Mouse (Mus musculus) ES-E14 (cell line): Measurements from ENCODE around the gene Cnp. TPM values are rescaled to one million over a fixed set of nuclear protein-coding genes. Genes with fewer than 3 reads are reported as not detected.

Source experiments
- DNase-seq: peaks from one replicate; pipeline ENCODE4 v3.0.0-alpha.2; 2013; ENCODE audit warnings: low read depth, low spot score
- H3K27ac ChIP-seq: 2 replicates; pipeline ENCODE4 v1.5.1; 2012; ENCODE audit warnings: low read depth, mild to moderate bottlenecking, low read length, moderate library complexity, mixed read lengths; ENCODE audit not compliant: poor library complexity, insufficient read depth, severe bottlenecking
- H3K36me3 ChIP-seq: 2 replicates; pipeline ENCODE4 v1.6.1; 2012; ENCODE audit warnings: mild to moderate bottlenecking, low read length, moderate library complexity, mixed read lengths; ENCODE audit not compliant: control insufficient read depth, poor library complexity, insufficient read depth, severe bottlenecking
- H3K4me1 ChIP-seq, 2 experiments: fragments of 150-350 bp in 1 of 2; sonication (generic) in 1 of 2; 2 replicates each; pipeline ENCODE4 v1.6.1; 2012; ENCODE audit warnings: low read length in 2 of 2, mild to moderate bottlenecking in 1 of 2, mixed read lengths in 1 of 2; ENCODE audit not compliant: control insufficient read depth in 2 of 2, insufficient read depth in 2 of 2, poor library complexity in 1 of 2
- H3K4me3 ChIP-seq, 2 experiments: fragments of 150-350 bp in 1 of 2; sonication (generic) in 1 of 2; 2 replicates each; pipeline ENCODE4 v1.5.1; 2012; ENCODE audit warnings: low read length in 2 of 2, low read depth in 1 of 2, mild to moderate bottlenecking in 1 of 2, mixed read lengths in 1 of 2; ENCODE audit not compliant: insufficient read depth in 1 of 2, poor library complexity in 1 of 2, severe bottlenecking in 1 of 2
- H3K9ac ChIP-seq: 2 replicates; pipeline ENCODE4 v1.6.1; 2012; ENCODE audit warnings: low read depth, mild to moderate bottlenecking, low read length, mixed read lengths; ENCODE audit not compliant: poor library complexity, insufficient read depth, severe bottlenecking
- H3K9me3 ChIP-seq: fragments of 150-350 bp; sonication (generic); 2 replicates; pipeline ENCODE4 v1.6.1; 2012; ENCODE audit warnings: low read depth, mild to moderate bottlenecking, low read length; ENCODE audit not compliant: control insufficient read depth, insufficient read depth
- CHD2 ChIP-seq: IDR thresholded peaks from 2 replicates; pipeline ENCODE4 v1.6.1; 2014; ENCODE audit warnings: mild to moderate bottlenecking, low read depth, low read length, inconsistent platforms
- HCFC1 ChIP-seq: IDR thresholded peaks from 2 replicates; pipeline ENCODE4 v1.6.1; 2012; ENCODE audit warnings: low read length, inconsistent platforms, borderline replicate concordance; ENCODE audit not compliant: insufficient read depth
- MAFK ChIP-seq: IDR thresholded peaks from 2 replicates; pipeline ENCODE4 v1.6.1; 2014; ENCODE audit warnings: mild to moderate bottlenecking, low read depth, low read length, inconsistent platforms; ENCODE audit not compliant: insufficient read depth
- ZC3H11A ChIP-seq: IDR thresholded peaks from 2 replicates; pipeline ENCODE4 v1.6.1; 2012; ENCODE audit warnings: low read depth, mild to moderate bottlenecking, inconsistent platforms, low read length, borderline replicate concordance
- ZNF384 ChIP-seq: IDR thresholded peaks from 2 replicates; pipeline ENCODE4 v1.6.1; 2012; ENCODE audit warnings: low read depth, low read length, inconsistent platforms
- in situ Hi-C, 2 experiments: fragments of 600-800 bp; cut with MboI; formaldehyde crosslinking; loops; one replicate each; pipeline ENCODE4 v1.15.1; 2025; ENCODE audit warnings: low sequenced_read_pairs in 2 of 2, inconsistent platforms in 1 of 2; ENCODE audit not compliant: unreplicated experiment in 2 of 2
- total RNA-seq: library from RNA; depleted of rRNA; stranded (reverse); fragments of 300-350 nt; gene quantifications from 2 replicates; pipeline ENCODE4 v1.2.3, GENCODE M21; 2012

Gene Cnp
- total RNA-seq, 1 experiment, result 11.9 TPM

GRCm38 (mm10) chr11:100598074-100598473, 23.4 kb downstream of the Cnp start:
- H3K36me3 ChIP-seq, result peaks cover 58% of the 10 kb centered on the region
- in situ Hi-C loops, result no loop called here

GRCm38 (mm10) chr11:100601372-100601771, 26.7 kb downstream of the Cnp start:
- H3K4me1 ChIP-seq, result peaks cover 2 to 15% of the 10 kb centered on the region in 2 experiments; a peak in 2 of 4 replicates
- H3K36me3 ChIP-seq, result peaks cover 42% of the 10 kb centered on the region
- no peak overlapping the region for H3K4me3 ChIP-seq
- TF ChIP-seq ZC3H11A (no peak), CHD2 (no peak), ZNF384 (no peak), HCFC1 (no peak), MAFK (no peak)
- no peaks in the 10 kb centered on the region for H3K9me3 ChIP-seq
- DNase-seq, result no peak
- no peak overlapping the region for H3K9ac ChIP-seq
- H3K27ac ChIP-seq, result no peak overlapping the region
- in situ Hi-C loops, result no loop called here

More at GRCm38 (mm10) chr11:100598074-100598473, 23.4 kb downstream of the Cnp start:
- no peak overlapping the region for H3K4me3 ChIP-seq
- TF ChIP-seq ZC3H11A (no peak), ZNF384 (no peak), HCFC1 (no peak), MAFK (no peak), CHD2 (no peak)
- H3K9me3 ChIP-seq, result no peaks in the 10 kb centered on the region
- H3K4me1 ChIP-seq, result no peaks in the 10 kb centered on the region; a peak in 1 of 4 replicates
- DNase-seq, result no peak
- H3K27ac ChIP-seq, result no peak overlapping the region
- H3K9ac ChIP-seq, result no peak overlapping the region

- H3K4me1 ChIP-seq, result peaks cover 5 to 16% of the 10 kb centered on the region in 2 experiments; a peak in 2 of 4 replicates
- no peak overlapping the region for H3K4me3 ChIP-seq
- in situ Hi-C loops, result no loop called here
- no peak for TF ChIP-seq ZC3H11A
- TF ChIP-seq ZNF384, result no peak
- no peak for TF ChIP-seq MAFK
- TF ChIP-seq CHD2, result no peak
- no peak for TF ChIP-seq HCFC1
- no peak overlapping the region for H3K9ac ChIP-seq
- no peak for DNase-seq
- H3K27ac ChIP-seq, result no peak overlapping the region
- H3K9me3 ChIP-seq, result no peaks in the 10 kb centered on the region
- H3K36me3 ChIP-seq, result peaks cover 26% of the 10 kb centered on the region
Observed at GRCm38 (mm10) chr11:100603155-100603554, 28.5 kb downstream of the Cnp start.

- Histone ChIP-seq H3K36me3 (peaks cover 20% of the 10 kb centered on the region), H3K4me3 (no peak overlapping the region), H3K4me1 (peaks cover 5 to 16% of the 10 kb centered on the region in 2 experiments; a peak in 2 of 4 replicates), H3K27ac (no peak overlapping the region), H3K9ac (no peak overlapping the region), H3K9me3 (no peaks in the 10 kb centered on the region)
- in situ Hi-C loops, result no loop called here
- TF ChIP-seq CHD2, result no peak
- no peak for TF ChIP-seq HCFC1
- no peak for TF ChIP-seq MAFK
- TF ChIP-seq ZC3H11A, result no peak
- TF ChIP-seq ZNF384, result no peak
- no peak for DNase-seq
Observed at GRCm38 (mm10) chr11:100603813-100604212, 29.1 kb downstream of the Cnp start.

GRCm38 (mm10) chr11:100604321-100605005, 29.8 kb downstream of the Cnp start:
- no peak overlapping the region for H3K9ac ChIP-seq
- H3K27ac ChIP-seq, result no peak overlapping the region
- peaks cover 14% of the 10 kb centered on the region for H3K36me3 ChIP-seq
- TF ChIP-seq CHD2 (no peak), MAFK (no peak), HCFC1 (no peak), ZC3H11A (no peak), ZNF384 (no peak)
- H3K4me1 ChIP-seq, result peaks cover 5 to 16% of the 10 kb centered on the region in 2 experiments; a peak in 2 of 4 replicates
- no peak for DNase-seq
- no peak overlapping the region for H3K4me3 ChIP-seq
- in situ Hi-C loops, result no loop called here
- H3K9me3 ChIP-seq, result no peaks in the 10 kb centered on the region
